ENCODE assay signal across 30 mouse cellular contexts in the genomic region with DNA sequence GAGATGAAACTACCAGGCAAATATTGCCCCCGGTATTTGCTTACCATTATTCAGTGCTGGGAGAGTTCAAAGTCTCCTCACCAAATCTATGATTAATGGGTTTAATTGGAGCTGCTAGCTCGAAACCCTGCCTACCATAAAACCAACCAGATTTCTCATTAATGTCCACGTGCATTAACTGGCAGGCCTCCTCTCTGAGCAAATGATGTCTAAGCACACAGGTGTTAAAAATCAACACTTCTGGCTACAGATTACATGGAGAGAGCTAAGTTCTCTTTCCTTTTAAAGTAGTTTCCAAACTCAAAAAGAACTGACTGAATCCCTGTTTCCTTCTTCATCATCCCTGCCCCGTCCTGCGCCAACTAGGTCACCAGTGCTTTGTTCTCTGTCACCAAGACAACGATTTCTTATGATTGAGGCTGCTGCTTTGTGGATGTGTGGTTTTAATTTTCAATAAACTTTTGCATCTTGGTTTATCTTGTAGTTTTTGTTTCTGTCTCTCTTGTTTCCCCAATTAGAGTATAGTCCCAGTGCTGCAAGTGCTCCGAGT.
A peak's percentile ranks its signal among the peaks of the same experiment; 100 is the strongest.
DNase-seq lines count a peak whose midpoint lies in the region; ATAC-seq and TF ChIP-seq lines count a peak whose summit lies in the region.
"Had no signal": no experiment of that assay in that cellular context is flagged by ENCODE, and none has a peak within 500 bp of the region (broad histone marks: within the 10 kb centered on the region; RNA-seq: fewer than 3 reads in every experiment).

No protein-coding gene starts in this region.

- no peak overlapping the region for H3K27ac ChIP-seq in gastrocnemius, adult 2 months
- H3K27ac ChIP-seq in layer of hippocampus, adult 2 months: peak overlapping the region; percentile 57; the same call in 1 of the 2 replicates
- H3K27ac ChIP-seq in kidney, embryonic 16.5 days (ENCODE audit: low read length): no peak overlapping the region
- H3K27ac ChIP-seq: embryonic facial prominence, embryonic 10.5 days; embryonic facial prominence, embryonic 15.5 days; forebrain, embryonic 12.5 days; heart, embryonic 15.5 days; hindbrain, embryonic 12.5 days; kidney, postnatal 0 days; limb, embryonic 13.5 days; liver, embryonic 13.5 days; macrophage; midbrain, embryonic 13.5 days; neural tube, embryonic 13.5 days had no signal

- H3K9ac ChIP-seq in kidney, embryonic 16.5 days (replicated peaks; ENCODE audit: low read length): no peak overlapping the region
- H3K9ac ChIP-seq: embryonic facial prominence, embryonic 15.5 days; forebrain, embryonic 12.5 days; heart, embryonic 15.5 days; hindbrain, embryonic 12.5 days; limb, embryonic 13.5 days; liver, embryonic 13.5 days; midbrain, embryonic 13.5 days; neural tube, embryonic 13.5 days had no signal

- ATAC-seq in kidney, embryonic 16.5 days (ENCODE audit: low FRiP score, low TSS enrichment): peak; percentile 42; the same call in 1 of the 2 replicates
- ATAC-seq: inflammation-experienced regulatory T-cells, adult 6 months; midbrain, embryonic 13.5 days had no signal

- H3K36me3 ChIP-seq in kidney, embryonic 16.5 days (ENCODE audit: insufficient read depth, low read length): no peaks in the 10 kb centered on the region
- H3K36me3 ChIP-seq: embryonic facial prominence, embryonic 10.5 days; embryonic facial prominence, embryonic 15.5 days; forebrain, embryonic 12.5 days; heart, embryonic 15.5 days; hindbrain, embryonic 12.5 days; limb, embryonic 13.5 days; liver, embryonic 13.5 days; midbrain, embryonic 13.5 days; neural tube, embryonic 13.5 days had no signal

- no peaks in the 10 kb centered on the region for H3K9me3 ChIP-seq in kidney, embryonic 16.5 days (ENCODE audit: low read length)
- H3K9me3 ChIP-seq: embryonic facial prominence, embryonic 10.5 days; embryonic facial prominence, embryonic 15.5 days; forebrain, embryonic 12.5 days; heart, embryonic 15.5 days; hindbrain, embryonic 12.5 days; limb, embryonic 13.5 days; liver, embryonic 13.5 days; midbrain, embryonic 13.5 days; neural tube, embryonic 13.5 days had no signal

- peak; percentile 28 for DNase-seq in gastrocnemius, adult 2 months
- no peak for DNase-seq in gastrocnemius, postnatal 14 days
- no peak for DNase-seq in layer of hippocampus, adult 2 months (ENCODE audit: low spot score in 2 of 2)
- DNase-seq in layer of hippocampus, postnatal 10 days (ENCODE audit: low spot score in 2 of 2): no peak
- DNase-seq in retina, embryonic 14.5 days (ENCODE audit: low spot score): peak; percentile 43
- no peak for DNase-seq in heart, adult 18-20 months
- DNase-seq in heart, postnatal 25 days (ENCODE audit: low spot score): no peak
- DNase-seq: adrenal gland, adult 8-10 months; cerebellum, adult 2 months; cerebellum, postnatal 14 days; heart, postnatal 36 days; liver, embryonic 13.5 days; lung, adult 2 months; lung, postnatal 10 days; right cerebral cortex, postnatal 25 days; thymus, adult 18-20 months; thymus, postnatal 25 days had no signal

- no peak overlapping the region for H3K4me3 ChIP-seq in gastrocnemius, adult 2 months
- H3K4me3 ChIP-seq in layer of hippocampus, adult 2 months: no peak overlapping the region
- no peak overlapping the region for H3K4me3 ChIP-seq in kidney, embryonic 16.5 days (ENCODE audit: low read length)
- H3K4me3 ChIP-seq: embryonic facial prominence, embryonic 10.5 days; embryonic facial prominence, embryonic 15.5 days; forebrain, embryonic 12.5 days; heart, embryonic 15.5 days; hindbrain, embryonic 12.5 days; limb, embryonic 13.5 days; liver, embryonic 13.5 days; midbrain, embryonic 13.5 days; neural tube, embryonic 13.5 days had no signal

- no peak overlapping the region for H3K4me2 ChIP-seq in kidney, embryonic 16.5 days (replicated peaks; ENCODE audit: low read depth, low read length)
- H3K4me2 ChIP-seq: embryonic facial prominence, embryonic 15.5 days; forebrain, embryonic 12.5 days; heart, embryonic 15.5 days; hindbrain, embryonic 12.5 days; limb, embryonic 13.5 days; liver, embryonic 13.5 days; midbrain, embryonic 13.5 days; neural tube, embryonic 13.5 days had no signal

- no peaks in the 10 kb centered on the region for H3K4me1 ChIP-seq in kidney, embryonic 16.5 days (ENCODE audit: insufficient read depth, low read length)
- H3K4me1 ChIP-seq: embryonic facial prominence, embryonic 10.5 days; embryonic facial prominence, embryonic 15.5 days; forebrain, embryonic 12.5 days; heart, embryonic 15.5 days; hindbrain, embryonic 12.5 days; liver, embryonic 13.5 days; midbrain, embryonic 13.5 days; neural tube, embryonic 13.5 days had no signal

- intact Hi-C loops in gastrocnemius, adult 2 months (cut with DNase I): no loop called here
- intact Hi-C loops in gastrocnemius, postnatal 14 days (cut with DNase I; ENCODE audit: low total_unique reads): no loop called here
- intact Hi-C loops in heart, postnatal 25 days (cut with DNase I): no loop called here

- no peak for TF ChIP-seq CTCF in gastrocnemius, adult 2 months (IDR thresholded peaks at IDR 0.05)
- TF ChIP-seq CTCF in layer of hippocampus, adult 2 months (conservative IDR thresholded peaks at IDR 0.05): no peak

- H3K27me3 ChIP-seq in kidney, embryonic 16.5 days (ENCODE audit: insufficient read depth, low read length): no peaks in the 10 kb centered on the region
- H3K27me3 ChIP-seq: CH12.LX; embryonic facial prominence, embryonic 15.5 days; forebrain, embryonic 12.5 days; heart, embryonic 15.5 days; hindbrain, embryonic 12.5 days; limb, embryonic 13.5 days; liver, embryonic 13.5 days; midbrain, embryonic 13.5 days; neural tube, embryonic 13.5 days had no signal

- 65% methylated on average over 7 of the region's 7 CpGs for WGBS in kidney, embryonic 16.5 days

Comparison
In these comparisons a context has a peak if more than half of its experiments do, and no peak if none do; other contexts are left out.
1. DNase-seq: peak in gastrocnemius, adult 2 months (single experiment) and retina, embryonic 14.5 days (single experiment); none in gastrocnemius, postnatal 14 days (single experiment), layer of hippocampus, adult 2 months (0 of 2), layer of hippocampus, postnatal 10 days (0 of 2), heart, adult 18-20 months (0 of 2) and heart, postnatal 25 days (single experiment).